Mouse (Mus musculus) MEL (cell line): ENCODE results near the gene Drc1. TPM values are rescaled to one million over a fixed set of nuclear protein-coding genes. Genes with fewer than 3 reads are reported as not detected.

Experiments
- DNase-seq: peaks from one replicate; pipeline ENCODE4 v3.0.0; 2011; ENCODE audit warnings: low read depth, low spot score
- H3K27ac ChIP-seq: 2 replicates; pipeline ENCODE4 v1.5.1; 2012; ENCODE audit warnings: low read depth, mild to moderate bottlenecking, control low read depth, low read length, moderate library complexity; ENCODE audit not compliant: control insufficient read depth
- H3K27me3 ChIP-seq, 2 experiments: fragments of 150-350 bp in 1 of 2; sonication (generic) in 1 of 2; 2 replicates each; pipeline ENCODE4 v1.6.1; 2012; ENCODE audit warnings: low read length in 2 of 2, mild to moderate bottlenecking in 2 of 2, improper control_type of control experiment in 1 of 2, moderate library complexity in 1 of 2; ENCODE audit not compliant: insufficient read depth in 2 of 2, control insufficient read depth in 1 of 2
- H3K36me3 ChIP-seq, 2 experiments: 2 replicates each; pipeline ENCODE4 v1.6.1; 2012 to 2014; ENCODE audit warnings: low read length in 2 of 2, improper control_type of control experiment in 1 of 2, inconsistent platforms in 1 of 2, mild to moderate bottlenecking in 1 of 2; ENCODE audit not compliant: insufficient read depth in 2 of 2, control insufficient read depth in 1 of 2
- H3K4me1 ChIP-seq, 2 experiments: fragments of 150-350 bp in 1 of 2; sonication (generic) in 1 of 2; 2 replicates each; pipeline ENCODE4 v1.6.1; 2012; ENCODE audit warnings: low read length in 2 of 2, improper control_type of control experiment in 1 of 2, mild to moderate bottlenecking in 1 of 2; ENCODE audit not compliant: insufficient read depth in 2 of 2, control insufficient read depth in 1 of 2
- H3K4me3 ChIP-seq, 2 experiments: fragments of 150-350 bp in 1 of 2; sonication (generic) in 1 of 2; 2 replicates each; pipeline ENCODE4 v1.5.1; 2012; ENCODE audit warnings: low read depth in 2 of 2, low read length in 2 of 2, mild to moderate bottlenecking in 2 of 2, moderate library complexity in 2 of 2, control low read depth in 1 of 2, improper control_type of control experiment in 1 of 2; ENCODE audit not compliant: control insufficient read depth in 1 of 2, insufficient read depth in 1 of 2
- H3K79me2 ChIP-seq: 2 replicates; pipeline ENCODE4 v1.6.1; 2012; ENCODE audit warnings: mild to moderate bottlenecking, low read length, moderate library complexity; ENCODE audit not compliant: control insufficient read depth, poor library complexity, insufficient read depth
- H3K9ac ChIP-seq: 2 replicates; pipeline ENCODE4 v1.6.1; 2012; ENCODE audit warnings: low read depth, mild to moderate bottlenecking, control low read depth, low read length, moderate library complexity; ENCODE audit not compliant: control insufficient read depth, poor library complexity, severe bottlenecking
- H3K9me3 ChIP-seq: fragments of 150-350 bp; sonication (generic); replicated peaks from 2 replicates; pipeline ENCODE4 v1.6.1; 2012; ENCODE audit warnings: mild to moderate bottlenecking, low read length, improper control_type of control experiment, moderate library complexity; ENCODE audit not compliant: insufficient read depth
- CHD1 ChIP-seq: IDR thresholded peaks from 2 replicates; pipeline ENCODE4 v1.6.1; 2012; ENCODE audit warnings: low read depth, mild to moderate bottlenecking, inconsistent platforms, low read length, improper control_type of control experiment
- CHD2 ChIP-seq: IDR thresholded peaks from 2 replicates; pipeline ENCODE4 v1.6.1; 2011; ENCODE audit warnings: low read length, improper control_type of control experiment
- E2F4 ChIP-seq: IDR thresholded peaks from 2 replicates; pipeline ENCODE4 v1.6.1; 2011; ENCODE audit warnings: low read depth, low read length, improper control_type of control experiment, borderline replicate concordance
- EP300 ChIP-seq, 2 experiments: IDR thresholded peaks; 2 replicates each; pipeline ENCODE4 v1.6.1; 2011; ENCODE audit warnings: improper control_type of control experiment in 2 of 2, low read length in 2 of 2, low read depth in 1 of 2, mild to moderate bottlenecking in 1 of 2
- GABPA ChIP-seq: IDR thresholded peaks from 2 replicates; pipeline ENCODE4 v1.6.1; 2012; ENCODE audit warnings: low read depth, mild to moderate bottlenecking, inconsistent platforms, low read length, improper control_type of control experiment, moderate library complexity
- GATA1 ChIP-seq: IDR thresholded peaks from 2 replicates; pipeline ENCODE4 v1.6.1; 2011; ENCODE audit warnings: low read depth, low read length, improper control_type of control experiment
- JUND ChIP-seq: IDR thresholded peaks from 2 replicates; pipeline ENCODE4 v1.6.1; 2011; ENCODE audit warnings: low read depth, mild to moderate bottlenecking, improper control_type of control experiment, low read length
- MAFK ChIP-seq: IDR thresholded peaks from 2 replicates; pipeline ENCODE4 v1.6.1; 2011; ENCODE audit warnings: low read depth, mild to moderate bottlenecking, low read length, improper control_type of control experiment, borderline replicate concordance
- MAX ChIP-seq: IDR thresholded peaks from 2 replicates; pipeline ENCODE4 v1.6.1; 2011; ENCODE audit warnings: low read length, improper control_type of control experiment
- MEF2A ChIP-seq: IDR thresholded peaks from 2 replicates; pipeline ENCODE4 v1.6.1; 2014; ENCODE audit warnings: low read depth, mild to moderate bottlenecking, inconsistent platforms, low read length, improper control_type of control experiment; ENCODE audit not compliant: poor library complexity, insufficient replicate concordance, severe bottlenecking; ENCODE audit errors: extremely low read depth
- MYB ChIP-seq: IDR thresholded peaks from 2 replicates; pipeline ENCODE4 v1.6.1; 2011; ENCODE audit warnings: mild to moderate bottlenecking, low read depth, low read length, improper control_type of control experiment
- MYC ChIP-seq: IDR thresholded peaks from 2 replicates; pipeline ENCODE4 v1.6.1; 2011; ENCODE audit warnings: low read depth, mild to moderate bottlenecking, low read length, improper control_type of control experiment, moderate library complexity
- NELFE ChIP-seq: IDR thresholded peaks from 2 replicates; pipeline ENCODE4 v1.6.1; 2011; ENCODE audit warnings: low read depth, low read length, improper control_type of control experiment
- NRF1 ChIP-seq: IDR thresholded peaks from 2 replicates; pipeline ENCODE4 v1.6.1; 2014; ENCODE audit warnings: low read depth, mild to moderate bottlenecking, inconsistent platforms, low read length, improper control_type of control experiment, moderate library complexity; ENCODE audit not compliant: poor library complexity, insufficient read depth, severe bottlenecking
- POLR2A ChIP-seq, 2 experiments: IDR thresholded peaks; 2 replicates each; pipeline ENCODE4 v1.6.1; 2011 to 2012; ENCODE audit warnings: low read length in 2 of 2, mild to moderate bottlenecking in 2 of 2, control low read depth in 1 of 2, improper control_type of control experiment in 1 of 2, low read depth in 1 of 2, moderate library complexity in 1 of 2; ENCODE audit not compliant: control insufficient read depth in 1 of 2, insufficient read depth in 1 of 2, poor library complexity in 1 of 2
- POLR2AphosphoS5 ChIP-seq: IDR thresholded peaks from 2 replicates; pipeline ENCODE4 v1.6.1; 2012; ENCODE audit warnings: low read depth, borderline replicate concordance, mild to moderate bottlenecking, inconsistent platforms, low read length, moderate library complexity, mixed read lengths
- RAD21 ChIP-seq: IDR thresholded peaks from 2 replicates; pipeline ENCODE4 v1.6.1; 2011; ENCODE audit warnings: mild to moderate bottlenecking, low read depth, low read length, improper control_type of control experiment
- RCOR1 ChIP-seq: IDR thresholded peaks from 2 replicates; pipeline ENCODE4 v1.6.1; 2012; ENCODE audit warnings: low read depth, mild to moderate bottlenecking, inconsistent platforms, low read length, improper control_type of control experiment
- SIN3A ChIP-seq: IDR thresholded peaks from 2 replicates; pipeline ENCODE4 v1.6.1; 2012; ENCODE audit warnings: low read length, improper control_type of control experiment, inconsistent platforms
- TCF12 ChIP-seq: IDR thresholded peaks from 2 replicates; pipeline ENCODE4 v1.6.1; 2014; ENCODE audit warnings: low read depth, mild to moderate bottlenecking, inconsistent platforms, low read length, improper control_type of control experiment, moderate library complexity
- UBTF ChIP-seq: IDR thresholded peaks from 2 replicates; pipeline ENCODE4 v1.6.1; 2012; ENCODE audit warnings: low read depth, mild to moderate bottlenecking, inconsistent platforms, low read length, improper control_type of control experiment, moderate library complexity, borderline replicate concordance; ENCODE audit not compliant: insufficient read depth
- USF1 ChIP-seq: IDR thresholded peaks from 2 replicates; pipeline ENCODE4 v1.6.1; 2014; ENCODE audit warnings: low read depth, mild to moderate bottlenecking, inconsistent platforms, low read length, improper control_type of control experiment, moderate library complexity
- USF2 ChIP-seq, 2 experiments: IDR thresholded peaks; 2 replicates each; pipeline ENCODE4 v1.6.1; 2011 to 2012; ENCODE audit warnings: improper control_type of control experiment in 2 of 2, low read length in 2 of 2, borderline replicate concordance in 1 of 2, inconsistent platforms in 1 of 2, low read depth in 1 of 2, mild to moderate bottlenecking in 1 of 2; ENCODE audit not compliant: insufficient read depth in 1 of 2
- ZC3H11A ChIP-seq: IDR thresholded peaks from 2 replicates; pipeline ENCODE4 v1.6.1; 2012; ENCODE audit warnings: low read depth, mild to moderate bottlenecking, inconsistent platforms, low read length, improper control_type of control experiment
- ZNF384 ChIP-seq: IDR thresholded peaks from 2 replicates; pipeline ENCODE4 v1.6.1; 2012; ENCODE audit warnings: low read depth, mild to moderate bottlenecking, inconsistent platforms, low read length, improper control_type of control experiment
- polyA plus RNA-seq, 2 experiments: library from polyadenylated mRNA; stranded (reverse) in 1 of 2; unstranded in 1 of 2; fragments of >175 nt in 1 of 2; fragments of >200 nt in 1 of 2; gene quantifications; 2 replicates each; pipeline versions ENCODE4 v1.2.1 to v1.2.4; 2012; ENCODE audit warnings: low replicate concordance in 2 of 2, low read depth in 1 of 2; ENCODE audit not compliant: insufficient read length in 2 of 2, insufficient read depth in 1 of 2, missing spikeins in 1 of 2
- total RNA-seq: library from RNA; depleted of rRNA; stranded (reverse); fragments of 300-350 nt; gene quantifications from 2 replicates; pipeline ENCODE4 v1.2.3, GENCODE M21; 2012

The Drc1 gene
- total and polyA plus RNA-seq, 3 experiments, result not detected

DNA sequence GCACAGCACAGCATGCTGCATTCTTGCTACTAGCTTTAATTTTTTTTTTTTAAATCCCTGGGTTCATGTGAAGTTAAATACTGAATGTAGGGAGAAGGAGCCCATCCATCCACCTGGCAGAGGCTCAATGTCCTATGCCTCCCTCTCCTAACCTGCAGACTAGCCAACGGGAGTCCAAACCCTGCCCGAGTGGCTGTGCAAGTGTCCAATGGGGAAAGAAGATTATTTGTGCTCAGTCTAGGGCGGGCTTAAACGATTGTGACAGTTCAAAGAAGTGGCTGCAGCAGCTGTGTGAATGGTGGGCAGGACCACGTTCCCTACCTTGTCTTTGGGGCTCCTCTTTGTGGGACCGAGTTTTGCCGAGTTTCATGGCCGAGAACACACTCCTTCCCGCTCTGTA is 125.7 kb downstream of the Drc1 start:
- TF ChIP-seq POLR2A (IDR thresholded peaks at IDR 0.05; ENCODE audit: control insufficient read depth in 1 of 2, insufficient read depth in 1 of 2, low read depth in 1 of 2, low read length in 2 of 2, poor library complexity in 1 of 2) (no peak), JUND (no peak), MAFK (no peak), RAD21 (no peak), CHD1 (no peak), MYB (no peak), RCOR1 (no peak), MYC (no peak), GABPA (no peak), GATA1 (no peak), NRF1 (no peak), TCF12 (no peak), NELFE (no peak), EP300 (IDR thresholded peaks at IDR 0.05; ENCODE audit: low read depth in 1 of 2, low read length in 2 of 2) (no peak), ZNF384 (no peak)

DNA sequence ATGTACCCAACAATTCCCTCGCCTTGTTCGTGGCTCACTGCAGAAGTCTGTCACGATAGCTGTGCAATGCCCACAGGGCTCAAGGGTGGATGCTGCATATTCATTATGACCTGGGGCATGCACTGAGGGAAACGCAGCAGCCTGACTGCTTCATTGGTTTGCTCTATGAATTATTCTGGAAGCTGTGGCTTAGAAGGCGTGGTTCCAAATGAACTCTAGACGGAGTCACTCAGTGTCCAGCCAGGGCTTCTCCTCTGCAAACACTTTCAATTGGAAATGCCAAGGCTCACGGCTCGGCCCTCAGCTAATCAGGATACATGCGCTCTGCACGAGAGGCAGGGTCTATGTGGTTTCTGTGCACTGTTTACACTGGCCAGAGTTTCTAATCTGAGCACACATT is 130.3 kb downstream of the Drc1 start:
- Histone ChIP-seq H3K27me3 (peaks cover 17 to 24% of the 10 kb centered on the region in 2 experiments), H3K27ac (no peak overlapping the region), H3K9me3 (no peaks in the 10 kb centered on the region), H3K4me3 (no peak overlapping the region), H3K9ac (no peak overlapping the region), H3K79me2 (no peaks in the 10 kb centered on the region), H3K36me3 (no peaks in the 10 kb centered on the region), H3K4me1 (no peaks in the 10 kb centered on the region)
- no peak for DNase-seq
- TF ChIP-seq CHD2, result no peak
- TF ChIP-seq POLR2A (IDR thresholded peaks at IDR 0.05; ENCODE audit: control insufficient read depth in 1 of 2, insufficient read depth in 1 of 2, low read depth in 1 of 2, low read length in 2 of 2, poor library complexity in 1 of 2), result no peak
- TF ChIP-seq ZC3H11A, result no peak
- no peak for TF ChIP-seq USF2 (IDR thresholded peaks at IDR 0.05; ENCODE audit: borderline replicate concordance in 1 of 2, insufficient read depth in 1 of 2, low read depth in 1 of 2, low read length in 2 of 2)
- TF ChIP-seq E2F4, result no peak
- no peak for TF ChIP-seq USF1
- TF ChIP-seq MAFK, result no peak
- TF ChIP-seq JUND, result no peak
- no peak for TF ChIP-seq UBTF
- no peak for TF ChIP-seq EP300 (IDR thresholded peaks at IDR 0.05; ENCODE audit: low read depth in 1 of 2, low read length in 2 of 2)
- no peak for TF ChIP-seq NRF1
- no peak for TF ChIP-seq MEF2A
- TF ChIP-seq GATA1, result no peak
- no peak for TF ChIP-seq POLR2AphosphoS5
- TF ChIP-seq MYB, result no peak
- TF ChIP-seq MAX, result no peak
- TF ChIP-seq SIN3A, result no peak

More for the DNA sequence above, 125.7 kb downstream of the Drc1 start:
- no peaks in the 10 kb centered on the region for H3K4me1 ChIP-seq
- DNase-seq, result peak; percentile 17
- H3K9ac ChIP-seq, result no peak overlapping the region
- no peaks in the 10 kb centered on the region for H3K79me2 ChIP-seq
- no peak overlapping the region for H3K27ac ChIP-seq
- no peaks in the 10 kb centered on the region for H3K9me3 ChIP-seq
- no peak overlapping the region for H3K4me3 ChIP-seq
- H3K27me3 ChIP-seq, result peaks cover 14 to 33% of the 10 kb centered on the region in 2 experiments
- H3K36me3 ChIP-seq, result no peaks in the 10 kb centered on the region
